Mouse (Mus musculus) liver, adult 2 months (tissue): ENCODE results near the gene Synpo2.

Experiments
- CTCF ChIP-seq: fragments of 200-500 bp; IDR thresholded peaks from 2 replicates; pipeline ENCODE4 v1.5.1; 2011; ENCODE audit warnings: low read depth, low read length, control low read depth
- POLR2A ChIP-seq: fragments of 200-500 bp; IDR thresholded peaks from 2 replicates; pipeline ENCODE4 v1.6.1; 2011; ENCODE audit warnings: low read length, control low read depth; ENCODE audit not compliant: insufficient read depth; ENCODE audit errors: extremely low read depth

DNA sequence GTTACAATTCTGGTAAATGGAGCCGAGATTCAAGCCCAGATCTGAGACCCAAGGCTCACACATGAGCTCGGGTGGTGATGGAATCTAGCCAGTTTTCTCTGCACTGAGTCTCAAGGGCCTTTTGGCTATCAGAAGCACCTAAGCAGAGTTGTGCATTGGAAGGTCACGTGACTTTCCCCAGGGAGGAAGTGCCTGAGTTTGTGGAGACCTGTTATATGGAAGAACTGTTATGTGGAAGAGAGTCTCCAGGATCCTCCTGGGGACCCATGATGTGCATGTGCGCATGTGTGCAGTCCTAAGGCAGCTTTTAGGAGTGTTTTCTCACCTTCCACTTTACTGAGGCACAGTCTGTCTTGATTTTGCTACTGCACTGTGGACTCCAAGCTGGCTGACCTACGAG is 63.8 kb downstream of the Synpo2 start:
- TF ChIP-seq POLR2A: no peak
- TF ChIP-seq CTCF: no peak
